Mouse (Mus musculus) hindlimb bud, embryonic 11.5 days (tissue): ENCODE measurements at regions not wholly inside any gene's neighbourhood (a gene's known extent, or its start where the extent isn't known, plus 50 kb on each side); places are given as distances from the start of the nearest gene placed in this dataset.
A peak's percentile ranks its signal among the peaks of the same experiment; 100 is the strongest.

ENCODE experiments used
- DNase-seq: peaks from one replicate; pipeline ENCODE4 v3.0.0-alpha.2; 2012; ENCODE audit warnings: low read depth, low spot score; ENCODE audit errors: extremely low spot score

GRCm38 (mm10) chr10:46905337-46905736, 1327.7 kb downstream of the Hace1 start:
- no peak for DNase-seq

GRCm38 (mm10) chr10:46922527-46923200, 1345.0 kb downstream of the Hace1 start:
- no peak for DNase-seq

GRCm38 (mm10) chr10:46934311-46934710, 1356.7 kb downstream of the Hace1 start:
- DNase-seq, result no peak

GRCm38 (mm10) chr10:46936248-46936970, 1358.8 kb downstream of the Hace1 start:
- no peak for DNase-seq

GRCm38 (mm10) chr10:46939338-46939737, 1361.7 kb downstream of the Hace1 start:
- DNase-seq, result peak; percentile 3

GRCm38 (mm10) chr10:46939819-46940218, 1362.2 kb downstream of the Hace1 start:
- DNase-seq, result peak; percentile 20

- DNase-seq, result no peak
These were observed 1375.3 kb downstream of the Hace1 start for GRCm38 (mm10) chr10:46952940-46953339.

- no peak for DNase-seq
These were observed 1377.1 kb downstream of the Hace1 start for GRCm38 (mm10) chr10:46954701-46955100.

- DNase-seq, result no peak
These were observed 1402.8 kb downstream of the Hace1 start for GRCm38 (mm10) chr10:46980410-46980809.

GRCm38 (mm10) chr10:46999701-47000100, 1422.1 kb downstream of the Hace1 start:
- DNase-seq, result no peak

GRCm38 (mm10) chr10:47028765-47029164, 1451.1 kb downstream of the Hace1 start:
- no peak for DNase-seq

GRCm38 (mm10) chr10:47054672-47055071, 1477.0 kb downstream of the Hace1 start:
- no peak for DNase-seq

GRCm38 (mm10) chr10:47102551-47102950, 1524.9 kb downstream of the Hace1 start:
- no peak for DNase-seq
